Mouse (Mus musculus): Measurements from ENCODE around the gene Aebp2.

The Aebp2 gene

GRCm38 (mm10) chr6:140606534-140606933 lies 15.9 kb upstream of the Aebp2 start:
- DNase-seq (ENCODE audit: low spot score in 2 of 2), result no peak

GRCm38 (mm10) chr6:140608666-140609065 lies 13.8 kb upstream of the Aebp2 start:
- DNase-seq (ENCODE audit: low spot score in 2 of 2), result no peak

- no peak for DNase-seq (ENCODE audit: low spot score in 2 of 2)
These were observed 12.9 kb upstream of the Aebp2 start for GRCm38 (mm10) chr6:140609533-140609932.

GRCm38 (mm10) chr6:140610117-140610516 lies 12.3 kb upstream of the Aebp2 start:
- DNase-seq (ENCODE audit: low spot score in 2 of 2), result no peak

- DNase-seq (ENCODE audit: low spot score in 2 of 2), result no peak
These were observed 11.2 kb upstream of the Aebp2 start for GRCm38 (mm10) chr6:140611282-140611681.

- DNase-seq (ENCODE audit: low spot score in 2 of 2), result no peak
These were observed 10.5 kb upstream of the Aebp2 start for GRCm38 (mm10) chr6:140611893-140612473.

- no peak for DNase-seq (ENCODE audit: low spot score in 2 of 2)
These were observed 8.6 kb upstream of the Aebp2 start for GRCm38 (mm10) chr6:140613822-140614221.

- DNase-seq (ENCODE audit: low spot score in 2 of 2), result no peak
These were observed 7.8 kb upstream of the Aebp2 start for GRCm38 (mm10) chr6:140614711-140615110.

- no peak for DNase-seq (ENCODE audit: low spot score in 2 of 2)
These were observed 1.7 kb upstream of the Aebp2 start for GRCm38 (mm10) chr6:140620531-140621349.

GRCm38 (mm10) chr6:140621622-140622021 lies 841 bp upstream of the Aebp2 start:
- no peak for DNase-seq (ENCODE audit: low spot score in 2 of 2)

GRCm38 (mm10) chr6:140623226-140624095 lies 998 bp downstream of the Aebp2 start:
- peak; percentile 81 to 87 for DNase-seq (ENCODE audit: low spot score in 2 of 2)

- DNase-seq (ENCODE audit: low spot score in 2 of 2), result peak; percentile 10 to 15
These were observed 1.9 kb downstream of the Aebp2 start for GRCm38 (mm10) chr6:140624096-140625051.

GRCm38 (mm10) chr6:140629176-140629859 lies 6.9 kb downstream of the Aebp2 start:
- DNase-seq (ENCODE audit: low spot score in 2 of 2), result no peak

- DNase-seq (ENCODE audit: low spot score in 2 of 2), result no peak
These were observed 7.8 kb downstream of the Aebp2 start for GRCm38 (mm10) chr6:140630306-140630705.

GRCm38 (mm10) chr6:140633616-140634015 lies 11.2 kb downstream of the Aebp2 start:
- no peak for DNase-seq (ENCODE audit: low spot score in 2 of 2)

GRCm38 (mm10) chr6:140636290-140636689 lies 13.8 kb downstream of the Aebp2 start:
- no peak for DNase-seq (ENCODE audit: low spot score in 2 of 2)

- no peak for DNase-seq (ENCODE audit: low spot score in 2 of 2)
These were observed 19.5 kb downstream of the Aebp2 start for GRCm38 (mm10) chr6:140642010-140642409.

GRCm38 (mm10) chr6:140642655-140643054 lies 20.2 kb downstream of the Aebp2 start:
- DNase-seq (ENCODE audit: low spot score in 2 of 2), result no peak

GRCm38 (mm10) chr6:140645931-140646330 lies 23.5 kb downstream of the Aebp2 start:
- no peak for DNase-seq (ENCODE audit: low spot score in 2 of 2)

GRCm38 (mm10) chr6:140646892-140647291 lies 24.4 kb downstream of the Aebp2 start:
- no peak for DNase-seq (ENCODE audit: low spot score in 2 of 2)

GRCm38 (mm10) chr6:140649812-140650211 lies 27.3 kb downstream of the Aebp2 start:
- no peak for DNase-seq (ENCODE audit: low spot score in 2 of 2)

All from spleen, postnatal 14 days (tissue).